Mouse (Mus musculus) left cerebral cortex, postnatal 4 days (tissue): ENCODE data around the gene Sapcd2. TPM values are rescaled to one million over a fixed set of nuclear protein-coding genes. Genes with fewer than 3 reads are reported as not detected.

Experiments
- DNase-seq: peaks from one replicate; pipeline ENCODE4 v3.0.0-alpha.2; 2022
- intact Hi-C: fragments of 180-260 bp; cut with DNase I; formaldehyde crosslinking; loops from one replicate; pipeline ENCODE4 v1.15.1; 2025
- total RNA-seq, 2 experiments: library from RNA; stranded (reverse); gene quantifications; 2 replicates each; pipeline ENCODE4 v1.2.3; 2021

Gene Sapcd2
- 10 to 100 TPM; 11.7 to 11.8 TPM for total RNA-seq

- intact Hi-C loops = no loop called here
- DNase-seq = peak; percentile 90
These were observed at the start of gene Sapcd2 for GRCm38 (mm10) chr2:25371764-25372643. Sapcd2 (plus strand) TSS chr2:25372321.

GRCm38 (mm10) chr2:25326036-25326435 lies 46.1 kb upstream of the Sapcd2 start:
- DNase-seq = no peak
- intact Hi-C loops = no loop called here

DNA sequence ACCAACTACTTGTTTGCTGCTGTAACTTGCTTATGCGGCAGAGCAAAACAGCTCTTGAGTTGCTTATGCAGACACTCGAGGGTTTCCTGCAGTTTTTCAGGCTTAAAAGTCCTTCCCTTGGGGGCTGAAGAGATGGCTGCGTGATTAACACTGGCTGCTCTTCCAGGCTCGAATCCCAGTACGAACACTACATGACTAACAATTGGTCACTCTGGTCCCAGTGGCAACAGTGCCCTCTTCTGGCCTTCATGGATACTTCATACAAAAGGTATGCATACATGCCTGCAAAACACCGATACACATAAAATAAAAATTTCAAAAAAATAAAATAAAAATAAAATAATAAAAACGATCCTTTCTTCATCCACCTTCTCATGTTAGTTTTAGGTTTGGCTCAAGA lies 43.7 kb upstream of the Sapcd2 start:
- peak; percentile 59 for DNase-seq

DNA sequence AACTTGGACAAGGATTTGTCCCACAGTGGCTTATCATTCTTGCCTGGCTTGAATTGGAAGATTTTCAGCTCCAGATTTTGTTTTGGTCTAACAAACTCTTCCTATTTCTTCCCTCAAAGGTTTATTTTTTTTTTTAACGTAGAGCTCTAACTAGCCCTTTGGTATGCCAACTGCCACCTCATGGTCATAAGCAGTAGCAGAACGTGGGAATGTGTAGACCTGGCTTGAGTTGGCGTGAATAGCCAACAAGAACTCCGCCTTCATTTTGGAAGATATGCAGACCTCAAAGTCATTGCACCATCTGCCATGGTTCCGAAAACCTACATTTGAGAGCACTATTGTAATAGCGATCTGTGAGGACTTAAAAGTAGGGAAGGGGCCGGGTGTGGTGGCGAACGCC lies 40.7 kb upstream of the Sapcd2 start:
- DNase-seq = no peak
- intact Hi-C loops = no loop called here

More for the DNA sequence above, 43.7 kb upstream of the Sapcd2 start:
- intact Hi-C loops = no loop called here

DNA sequence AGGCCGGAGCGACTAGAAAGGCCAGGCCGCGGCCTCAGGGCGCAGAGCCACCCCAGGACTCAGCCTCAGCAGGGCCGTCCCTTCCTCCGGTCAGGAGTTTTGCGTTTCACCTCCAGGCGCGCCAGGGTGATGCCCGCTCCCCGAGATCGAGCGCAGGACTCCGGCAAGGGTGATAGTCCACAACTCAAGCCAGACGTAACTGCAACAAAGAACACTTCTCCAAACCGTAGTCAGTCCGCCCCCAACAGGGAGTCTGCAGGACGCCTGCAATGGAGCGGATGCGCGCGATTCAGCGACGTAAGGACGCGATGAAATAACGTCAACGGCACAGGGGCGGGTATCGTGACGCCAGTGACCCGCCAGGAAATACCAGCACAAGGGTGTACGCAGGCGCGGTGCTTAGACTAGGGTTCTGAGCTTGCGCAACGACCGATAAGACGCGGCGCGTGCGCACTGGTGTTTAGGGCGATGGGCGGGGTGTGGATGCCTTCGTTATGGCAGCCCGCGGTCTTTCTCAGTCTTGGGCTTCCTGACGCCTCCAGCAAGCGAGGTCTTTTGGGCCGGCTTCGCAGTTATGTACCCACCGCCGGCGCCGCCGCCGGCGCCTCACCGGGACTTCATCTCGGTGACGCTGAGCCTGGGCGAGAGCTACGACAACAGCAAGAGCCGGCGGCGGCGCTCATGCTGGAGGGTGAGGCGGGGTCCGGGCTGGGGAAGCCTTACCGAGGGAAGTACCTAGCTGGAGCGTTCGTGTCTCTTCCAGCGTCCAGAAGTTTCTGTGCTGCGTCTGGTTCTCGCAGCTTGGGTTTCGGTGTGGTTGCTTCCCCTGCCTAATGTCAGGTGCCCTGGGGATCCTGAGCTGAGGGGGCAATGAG lies 39.6 kb upstream of the Sapcd2 start, which contains the start of gene Man1b1:
Gene Man1b1, plus strand, starts transcription at position 53 of the 875 bp plus-strand sequence.
- DNase-seq = peak; percentile 99
- intact Hi-C loops = no loop called here

GRCm38 (mm10) chr2:25333569-25333968 lies 38.6 kb upstream of the Sapcd2 start:
- intact Hi-C loops = no loop called here
- DNase-seq = no peak

GRCm38 (mm10) chr2:25338303-25338702 lies 33.8 kb upstream of the Sapcd2 start:
- no peak for DNase-seq
- intact Hi-C loops = no loop called here

GRCm38 (mm10) chr2:25348162-25348561 lies 24.0 kb upstream of the Sapcd2 start:
- intact Hi-C loops = no loop called here
- no peak for DNase-seq

- intact Hi-C loops = no loop called here
- DNase-seq = no peak
These were observed 22.6 kb upstream of the Sapcd2 start for GRCm38 (mm10) chr2:25349499-25349898.

DNA sequence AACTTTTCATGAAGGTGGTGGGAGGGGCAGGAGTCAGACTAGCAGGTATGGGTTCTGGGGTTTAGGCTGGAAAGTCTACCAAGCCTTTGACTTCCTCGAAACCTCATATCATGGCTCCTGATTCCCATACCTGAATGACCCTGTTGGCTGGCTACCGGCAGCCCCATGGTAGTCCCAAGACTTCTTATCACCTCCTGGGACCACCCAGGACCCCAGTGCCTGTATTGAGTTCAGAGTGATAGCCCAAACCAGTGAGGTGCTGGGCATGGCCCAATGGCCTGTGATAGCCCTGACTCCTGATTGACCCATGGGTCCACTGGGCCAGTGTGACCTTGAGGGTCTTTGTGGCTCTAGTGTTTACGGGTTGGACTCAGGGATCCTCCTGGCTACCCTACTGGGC lies 21.4 kb upstream of the Sapcd2 start:
- intact Hi-C loops = no loop called here

DNA sequence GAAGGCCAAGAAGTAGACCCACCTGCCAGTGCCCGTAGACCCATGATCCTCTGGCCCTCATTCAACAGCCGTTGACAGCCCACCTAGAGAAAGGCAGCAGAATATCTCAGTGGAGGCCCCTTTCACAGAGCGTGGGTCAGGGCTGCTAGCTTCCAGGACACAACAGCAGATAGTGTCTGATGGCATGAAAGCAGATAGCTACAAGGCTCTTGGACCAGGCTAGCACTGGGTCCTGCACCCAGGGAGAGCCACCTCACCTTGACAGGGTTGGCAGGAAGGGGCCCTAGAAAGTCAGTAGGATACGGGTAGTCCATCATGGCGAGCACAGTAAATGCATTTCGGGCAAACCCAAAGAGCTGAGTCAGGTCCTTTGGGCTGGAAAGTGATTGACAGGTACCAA lies 17.9 kb upstream of the Sapcd2 start:
- no peak for DNase-seq
- intact Hi-C loops = no loop called here

More for the DNA sequence above, 21.4 kb upstream of the Sapcd2 start:
- DNase-seq = no peak

GRCm38 (mm10) chr2:25355419-25356066 lies 16.6 kb upstream of the Sapcd2 start:
- intact Hi-C loops = no loop called here
- no peak for DNase-seq

DNA sequence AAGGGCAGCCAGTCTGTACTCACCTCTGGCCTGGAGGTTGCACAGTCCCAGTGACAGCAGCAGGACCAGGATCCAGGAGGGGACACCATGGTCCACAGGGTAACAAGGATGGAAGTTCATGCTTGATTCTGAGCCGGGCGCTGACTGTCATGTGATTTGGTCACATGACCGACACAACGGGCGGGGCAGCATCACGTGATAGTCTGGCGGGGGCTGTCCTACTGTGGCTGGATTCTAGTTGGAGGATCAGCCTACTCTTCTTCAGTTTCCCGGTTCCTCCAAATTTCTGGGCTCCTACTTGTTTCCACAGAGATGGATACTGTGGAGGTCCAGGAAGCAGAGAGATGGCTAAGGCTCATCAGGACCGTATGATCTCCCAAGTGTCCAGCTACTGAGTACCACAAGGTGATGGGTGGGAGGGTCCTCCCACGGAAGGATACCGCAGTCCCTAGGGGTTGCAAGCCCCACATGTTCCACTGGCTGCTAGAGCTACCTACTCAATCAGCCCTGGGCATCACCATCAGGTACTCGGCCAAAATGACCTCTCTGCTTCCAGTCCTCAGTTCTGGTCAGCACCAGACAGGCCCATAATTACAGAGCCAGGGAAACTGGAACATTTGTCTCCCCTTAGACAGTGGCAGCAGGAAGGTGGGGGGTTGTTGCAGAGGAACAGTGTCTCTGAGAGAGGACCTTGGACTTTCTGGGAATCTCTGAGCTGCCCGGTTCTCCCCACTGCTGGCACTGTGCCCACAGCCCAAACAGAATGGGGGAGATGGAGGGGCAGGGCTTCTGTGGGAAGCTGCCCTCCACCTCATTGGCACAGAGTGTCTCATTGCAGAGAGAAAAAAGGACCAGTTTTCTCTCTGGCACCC lies 15.7 kb upstream of the Sapcd2 start, which contains the start of gene Dpp7:
Gene Dpp7, minus strand, starts transcription at position 152 of the 872 bp plus-strand sequence.
- intact Hi-C loops = no loop called here
- DNase-seq = peak; percentile 85

- no peak for DNase-seq
- intact Hi-C loops = no loop called here
These were observed 12.3 kb upstream of the Sapcd2 start for GRCm38 (mm10) chr2:25359848-25360247.

DNA sequence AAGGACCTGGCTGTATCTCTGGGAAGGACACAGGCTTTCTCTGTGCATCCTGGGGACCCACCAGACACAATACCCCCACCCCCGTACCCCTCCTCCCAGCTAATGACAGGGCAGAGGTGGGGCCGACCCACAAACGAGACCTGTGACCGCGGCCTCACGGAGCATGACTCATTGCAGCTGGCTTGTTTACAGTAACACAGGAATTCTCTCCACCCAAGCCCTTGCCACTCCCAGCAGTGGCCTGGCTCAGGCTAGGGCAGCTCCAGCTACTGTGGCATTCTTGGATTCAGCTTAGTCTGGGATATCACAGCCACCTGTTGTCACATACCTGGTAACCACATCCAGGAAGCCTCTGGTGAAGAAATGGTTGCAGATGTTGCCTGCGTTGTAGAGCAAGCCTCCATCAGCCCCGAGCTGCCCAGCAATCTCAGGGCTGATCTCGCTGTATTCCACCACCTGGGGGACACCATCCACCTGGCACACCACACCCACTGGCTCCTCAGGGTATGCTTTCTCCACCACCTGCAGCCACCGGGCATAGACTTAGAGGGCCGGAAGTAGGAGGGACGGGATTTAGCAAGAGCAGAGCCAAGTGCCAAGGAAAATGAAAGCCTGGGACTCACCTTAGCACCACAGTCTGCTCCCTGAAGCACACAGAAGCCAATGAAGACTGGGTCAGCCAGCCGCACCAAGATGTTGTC lies 8.5 kb upstream of the Sapcd2 start:
- intact Hi-C loops = no loop called here
- DNase-seq = no peak

DNA sequence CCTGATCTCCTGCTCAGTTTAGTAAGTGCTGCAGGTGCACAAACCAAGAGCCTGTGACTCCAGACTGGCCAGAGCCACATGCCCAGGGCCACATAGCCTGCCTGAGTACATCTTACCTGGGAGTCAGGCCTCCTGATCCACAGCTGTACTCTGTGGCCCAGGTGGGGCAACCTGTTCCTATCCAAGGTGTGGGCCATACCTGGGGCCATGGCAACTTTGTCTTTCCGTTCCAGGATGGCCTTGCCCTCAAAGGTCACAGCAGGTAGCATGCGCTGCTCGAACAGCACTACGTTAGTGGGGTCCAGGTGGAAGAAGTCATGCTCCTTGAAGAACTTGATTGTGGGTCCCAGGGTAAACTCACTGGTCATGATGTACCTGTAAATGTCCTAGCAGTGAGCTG lies 7.8 kb upstream of the Sapcd2 start:
- DNase-seq = no peak
- intact Hi-C loops = no loop called here

- intact Hi-C loops = no loop called here
- DNase-seq = no peak
These were observed 7.4 kb upstream of the Sapcd2 start for GRCm38 (mm10) chr2:25364761-25365090.

- intact Hi-C loops = no loop called here
- peak; percentile 59 for DNase-seq
These were observed 6.9 kb upstream of the Sapcd2 start, which contains the start of gene Uap1l1 for GRCm38 (mm10) chr2:25365091-25365761. Uap1l1 (minus strand) TSS chr2:25365682.

- no peak for DNase-seq
- intact Hi-C loops = no loop called here
These were observed 2.1 kb upstream of the Sapcd2 start for GRCm38 (mm10) chr2:25369996-25370395.
